Mouse (Mus musculus) adrenal gland, postnatal 25 days (tissue): ENCODE results near the gene Lrit2. TPM values are rescaled to one million over a fixed set of nuclear protein-coding genes. Genes with fewer than 3 reads are reported as not detected.
A peak's percentile ranks its signal among the peaks of the same experiment; 100 is the strongest.

ENCODE experiments used
- DNase-seq: peaks from one replicate; pipeline ENCODE4 v3.0.0; 2021; ENCODE audit warnings: mixed read lengths
- long read RNA-seq: library from polyadenylated mRNA; stranded (forward); transcript quantifications from one replicate; pipeline ENCODE4 v2.0.0, GENCODE M21; 2021
- total RNA-seq: library from RNA; stranded (reverse); gene quantifications from 2 replicates; pipeline ENCODE4 v1.2.3, GENCODE M21; 2021

Gene Lrit2
- not detected in 2 replicates for total RNA-seq
- long read RNA-seq, partial matches to known transcripts: 1 of 1 reads
- long read RNA-seq, other reads (novel, unspliced or antisense): 0 of 1 reads

GRCm38 (mm10) chr14:37067629-37068028 lies at the start of gene Lrit2:
Lrit2 (plus strand) TSS chr14:37067929.
- no peak for DNase-seq

- DNase-seq: no peak
Observed at GRCm38 (mm10) chr14:37027248-37027933, 40.3 kb upstream of the Lrit2 start.

- no peak for DNase-seq
Observed at GRCm38 (mm10) chr14:37027951-37028350, 39.8 kb upstream of the Lrit2 start.

GRCm38 (mm10) chr14:37028555-37028954 lies 39.2 kb upstream of the Lrit2 start:
- no peak for DNase-seq

GRCm38 (mm10) chr14:37032481-37033104 lies 35.1 kb upstream of the Lrit2 start:
- no peak for DNase-seq

GRCm38 (mm10) chr14:37033241-37033640 lies 34.5 kb upstream of the Lrit2 start:
- DNase-seq: peak; percentile 70

- no peak for DNase-seq
Observed at GRCm38 (mm10) chr14:37034432-37034831, 33.3 kb upstream of the Lrit2 start.

GRCm38 (mm10) chr14:37048914-37049410 lies 18.8 kb upstream of the Lrit2 start, which contains the start of gene Rgr:
Rgr (minus strand) TSS chr14:37048964.
- no peak for DNase-seq

- no peak for DNase-seq
Observed at GRCm38 (mm10) chr14:37064849-37065248, 2.9 kb upstream of the Lrit2 start.

GRCm38 (mm10) chr14:37066636-37067035 lies 1.1 kb upstream of the Lrit2 start:
- DNase-seq: no peak

- peak; percentile 71 for DNase-seq
Observed at GRCm38 (mm10) chr14:37068516-37068915, 787 bp downstream of the Lrit2 start.

GRCm38 (mm10) chr14:37080724-37081123 lies 13.0 kb downstream of the Lrit2 start:
- no peak for DNase-seq

- DNase-seq: no peak
Observed at GRCm38 (mm10) chr14:37083755-37084154, 16.0 kb downstream of the Lrit2 start.

GRCm38 (mm10) chr14:37094436-37094835 lies 26.7 kb downstream of the Lrit2 start:
- DNase-seq: no peak

GRCm38 (mm10) chr14:37095556-37095955 lies 27.8 kb downstream of the Lrit2 start:
- DNase-seq: no peak

GRCm38 (mm10) chr14:37097956-37098530 lies 30.3 kb downstream of the Lrit2 start, which contains the start of gene Cdhr1:
Cdhr1 (minus strand) TSS chr14:37098347.
- peak; percentile 14 for DNase-seq

GRCm38 (mm10) chr14:37101531-37101930 lies 33.8 kb downstream of the Lrit2 start:
- DNase-seq: no peak

GRCm38 (mm10) chr14:37102484-37102883 lies 34.8 kb downstream of the Lrit2 start:
- no peak for DNase-seq

- DNase-seq: peak; percentile 18
Observed at GRCm38 (mm10) chr14:37104747-37105146, 37.0 kb downstream of the Lrit2 start.

- no peak for DNase-seq
Observed at GRCm38 (mm10) chr14:37105846-37106245, 38.1 kb downstream of the Lrit2 start.

GRCm38 (mm10) chr14:37109460-37109859 lies 41.7 kb downstream of the Lrit2 start:
- DNase-seq: no peak

GRCm38 (mm10) chr14:37109975-37110374 lies 42.2 kb downstream of the Lrit2 start:
- DNase-seq: no peak

- DNase-seq: no peak
Observed at GRCm38 (mm10) chr14:37110456-37110855, 42.7 kb downstream of the Lrit2 start.
